Mouse (Mus musculus) forebrain, embryonic 11.5 days (tissue): ENCODE data around the gene Tesc. TPM values are rescaled to one million over a fixed set of nuclear protein-coding genes. Genes with fewer than 3 reads are reported as not detected.

Experiments used
- ATAC-seq: fragments of 200-750 bp; cut with Nextera tagmentation; replicated peaks from 2 replicates; pipeline ENCODE4 v1.8.0; 2017; ENCODE audit warnings: moderate TSS enrichment; ENCODE audit not compliant: low FRiP score
- DNase-seq: peaks from one replicate; pipeline ENCODE4 v3.0.0-alpha.2; 2017; ENCODE audit warnings: low spot score
- H3K27ac ChIP-seq: fragments of 300-500 bp; sonication (generic); 2 replicates; pipeline ENCODE4 v1.5.1; 2014; ENCODE audit warnings: low read depth, low read length
- H3K27me3 ChIP-seq: fragments of 300-500 bp; sonication (generic); 2 replicates; pipeline ENCODE4 v1.6.1; 2014; ENCODE audit warnings: mild to moderate bottlenecking, low read length, mixed read lengths; ENCODE audit not compliant: control insufficient read depth, insufficient read depth
- H3K36me3 ChIP-seq: fragments of 300-500 bp; sonication (generic); 2 replicates; pipeline ENCODE4 v1.6.1; 2014; ENCODE audit warnings: mild to moderate bottlenecking, low read length, moderate library complexity, mixed read lengths; ENCODE audit not compliant: control insufficient read depth, insufficient read depth
- H3K4me1 ChIP-seq: fragments of 300-500 bp; sonication (generic); replicated peaks from 2 replicates; pipeline ENCODE4 v1.6.1; 2014; ENCODE audit warnings: low read length, mixed read lengths; ENCODE audit not compliant: control insufficient read depth, insufficient read depth
- H3K4me2 ChIP-seq: fragments of 300-500 bp; sonication (generic); 2 replicates; pipeline ENCODE4 v1.6.1; 2014; ENCODE audit warnings: low read depth, mild to moderate bottlenecking, low read length, moderate library complexity, mixed read lengths; ENCODE audit not compliant: severe bottlenecking
- H3K4me3 ChIP-seq: fragments of 300-500 bp; sonication (generic); 2 replicates; pipeline ENCODE4 v1.5.1; 2014; ENCODE audit warnings: low read depth, low read length
- H3K9ac ChIP-seq: fragments of 300-500 bp; sonication (generic); 2 replicates; pipeline ENCODE4 v1.6.1; 2014; ENCODE audit warnings: low read length
- H3K9me3 ChIP-seq: fragments of 300-500 bp; sonication (generic); 2 replicates; pipeline ENCODE4 v1.6.1; 2016; ENCODE audit warnings: low read length, mixed read lengths; ENCODE audit not compliant: control insufficient read depth
- WGBS: fragments of 180-500 bp; shearing (Covaris S2); extraction: QIAGEN DNeasy Blood & Tissue Kit; methylation state at CpG from one replicate; pipeline ENCODE4 v1.1.7; 2014; 5-methylcytosine and 5-hydroxymethylcytosine counted together
- polyA plus RNA-seq: library from polyadenylated mRNA; unstranded; fragments of >200 nt; fragmentation: Nextera tagmentation; extraction: Ambion mirVana; gene quantifications from 2 replicates; pipeline ENCODE4 v1.2.1, GENCODE M21; 2014

The Tesc gene
- polyA plus RNA-seq, 1 experiment from 2014 or later: 1.8 TPM

GRCm38 (mm10) chr5:118099069-118099869, 71.7 kb downstream of the Tesc start:
- Histone ChIP-seq H3K36me3 (no peaks in the 10 kb centered on the region), H3K4me3 (no peak overlapping the region), H3K9me3 (no peaks in the 10 kb centered on the region), H3K4me2 (no peak overlapping the region), H3K27me3 (no peaks in the 10 kb centered on the region), H3K4me1 (0 out of 2 replicates have a peak, but pooled peaks cover 2% of the 10 kb centered on the region), H3K27ac (no peak overlapping the region), H3K9ac (no peak overlapping the region)
- ATAC-seq (no peak), DNase-seq (no peak)
- WGBS: 87% methylated on average over 11 of the region's 11 CpGs

GRCm38 (mm10) chr5:118099870-118100478, 72.4 kb downstream of the Tesc start:
- Histone ChIP-seq H3K9ac (no peak overlapping the region), H3K4me2 (no peak overlapping the region), H3K36me3 (no peaks in the 10 kb centered on the region), H3K4me1 (0 out of 2 replicates have a peak, but pooled peaks cover 2% of the 10 kb centered on the region), H3K27ac (no peak overlapping the region), H3K27me3 (no peaks in the 10 kb centered on the region), H3K9me3 (no peaks in the 10 kb centered on the region), H3K4me3 (no peak overlapping the region)
- DNase-seq (no peak), ATAC-seq (no peak)
- 76% methylated on average over 8 of the region's 8 CpGs for WGBS

GRCm38 (mm10) chr5:118105536-118105935, 78.0 kb downstream of the Tesc start:
- Histone ChIP-seq H3K9me3 (no peaks in the 10 kb centered on the region), H3K4me1 (no peaks in the 10 kb centered on the region), H3K36me3 (no peaks in the 10 kb centered on the region), H3K4me3 (no peak overlapping the region), H3K27me3 (no peaks in the 10 kb centered on the region), H3K9ac (no peak overlapping the region), H3K4me2 (no peak overlapping the region), H3K27ac (no peak overlapping the region)
- DNase-seq (no peak), ATAC-seq (no peak)
- WGBS: 92% methylated on average over 8 of the region's 8 CpGs

- Histone ChIP-seq H3K9ac (no peak overlapping the region), H3K36me3 (no peaks in the 10 kb centered on the region), H3K4me2 (no peak overlapping the region), H3K4me3 (no peak overlapping the region), H3K27ac (no peak overlapping the region), H3K9me3 (no peaks in the 10 kb centered on the region), H3K27me3 (no peaks in the 10 kb centered on the region), H3K4me1 (no peaks in the 10 kb centered on the region)
- ATAC-seq (no peak), DNase-seq (no peak)
- WGBS: 95% methylated on average over 10 of the region's 10 CpGs
These were observed 79.1 kb downstream of the Tesc start for GRCm38 (mm10) chr5:118106667-118107066.

- no peaks in the 10 kb centered on the region for H3K27me3 ChIP-seq
- 93% methylated on average over 17 of the region's 17 CpGs for WGBS
- DNase-seq (no peak), ATAC-seq (no peak)
- no peaks in the 10 kb centered on the region for H3K36me3 ChIP-seq
- no peak overlapping the region for H3K4me2 ChIP-seq
- no peaks in the 10 kb centered on the region for H3K9me3 ChIP-seq
- H3K27ac ChIP-seq: no peak overlapping the region
- H3K4me3 ChIP-seq: no peak overlapping the region
- H3K9ac ChIP-seq: no peak overlapping the region
- H3K4me1 ChIP-seq: no peaks in the 10 kb centered on the region
These were observed 80.7 kb downstream of the Tesc start for GRCm38 (mm10) chr5:118108124-118108793.

- no peak for DNase-seq
- Histone ChIP-seq H3K4me1 (no peaks in the 10 kb centered on the region), H3K4me3 (no peak overlapping the region), H3K36me3 (no peaks in the 10 kb centered on the region), H3K9me3 (no peaks in the 10 kb centered on the region), H3K27ac (no peak overlapping the region), H3K27me3 (no peaks in the 10 kb centered on the region), H3K9ac (no peak overlapping the region), H3K4me2 (no peak overlapping the region)
- WGBS: 86% methylated on average over 7 of the region's 7 CpGs
- no peak for ATAC-seq
These were observed 81.4 kb downstream of the Tesc start for GRCm38 (mm10) chr5:118108794-118109440.

Other genes with a start within 250 kb of the Tesc start
- gene Nos1, start 246.7 kb upstream of the Tesc start, polyA plus RNA-seq: 0.12 and 0.15 TPM in 2 replicates
- 122 and 130 TPM in 2 replicates for gene Fbxo21, start 51.0 kb upstream of the Tesc start, polyA plus RNA-seq
- 27.6 and 28.5 TPM in 2 replicates for gene Fbxw8, start 127.7 kb downstream of the Tesc start, polyA plus RNA-seq
- gene Hrk, start 136.9 kb downstream of the Tesc start, polyA plus RNA-seq: 0.09 and 0.20 TPM in 2 replicates
- gene Rnft2, start 217.4 kb downstream of the Tesc start, polyA plus RNA-seq: 6.2 and 7.8 TPM in 2 replicates
- 11.8 and 13.0 TPM in 2 replicates for gene 2410131K14Rik, start 217.5 kb downstream of the Tesc start, polyA plus RNA-seq